Mouse (Mus musculus): Measurements from ENCODE around the gene Glis3. TPM values are rescaled to one million over a fixed set of nuclear protein-coding genes. Genes with fewer than 3 reads are reported as not detected.

Gene Glis3
- total and polyA plus RNA-seq, 3 experiments = not detected

GRCm38 (mm10) chr19:28328444-28329110, 351.3 kb downstream of the Glis3 start:
- Histone ChIP-seq H3K27ac (ENCODE audit: control insufficient read depth, low read depth, low read length) (no peak overlapping the region), H3K36me3 (ENCODE audit: control insufficient read depth in 1 of 2, insufficient read depth in 2 of 2, low read length in 2 of 2) (no peaks in the 10 kb centered on the region), H3K27me3 (ENCODE audit: control insufficient read depth in 1 of 2, insufficient read depth in 2 of 2, low read length in 2 of 2) (no peaks in the 10 kb centered on the region), H3K4me3 (ENCODE audit: control insufficient read depth in 1 of 2, insufficient read depth in 1 of 2, low read depth in 2 of 2, low read length in 2 of 2) (no peak overlapping the region), H3K4me1 (ENCODE audit: control insufficient read depth in 1 of 2, insufficient read depth in 2 of 2, low read length in 2 of 2) (no peaks in the 10 kb centered on the region), H3K9ac (ENCODE audit: control insufficient read depth, low read depth, low read length, poor library complexity, severe bottlenecking) (no peak overlapping the region), H3K9me3 (replicated peaks; ENCODE audit: insufficient read depth, low read length) (no peaks in the 10 kb centered on the region), H3K79me2 (ENCODE audit: control insufficient read depth, insufficient read depth, low read length, poor library complexity) (no peaks in the 10 kb centered on the region)
- TF ChIP-seq TCF12 (IDR thresholded peaks at IDR 0.05; ENCODE audit: low read depth, low read length) = no peak
- no peak for DNase-seq (ENCODE audit: low read depth, low spot score)

GRCm38 (mm10) chr19:28327536-28327935, 352.3 kb downstream of the Glis3 start:
- H3K4me3 ChIP-seq (ENCODE audit: control insufficient read depth in 1 of 2, insufficient read depth in 1 of 2, low read depth in 2 of 2, low read length in 2 of 2) = no peak overlapping the region
- TF ChIP-seq ETS1 (IDR thresholded peaks at IDR 0.05; ENCODE audit: low read depth, low read length) (no peak), MYB (IDR thresholded peaks at IDR 0.05; ENCODE audit: low read depth, low read length) (no peak), ZMIZ1 (IDR thresholded peaks at IDR 0.05; ENCODE audit: low read depth, low read length) (no peak), TCF12 (IDR thresholded peaks at IDR 0.05; ENCODE audit: low read depth, low read length) (no peak), NRF1 (IDR thresholded peaks at IDR 0.05; ENCODE audit: insufficient read depth, low read depth, low read length, poor library complexity, severe bottlenecking) (no peak), POLR2A (IDR thresholded peaks at IDR 0.05; ENCODE audit: control insufficient read depth in 1 of 2, insufficient read depth in 1 of 2, low read depth in 1 of 2, low read length in 2 of 2, poor library complexity in 1 of 2) (no peak), ELF1 (IDR thresholded peaks at IDR 0.05; ENCODE audit: low read depth, low read length) (no peak), HCFC1 (IDR thresholded peaks at IDR 0.05; ENCODE audit: low read depth, low read length) (no peak), EP300 (IDR thresholded peaks at IDR 0.05; ENCODE audit: low read depth in 1 of 2, low read length in 2 of 2) (no peak), MAZ (IDR thresholded peaks at IDR 0.05; ENCODE audit: low read depth, low read length) (no peak), CHD1 (IDR thresholded peaks at IDR 0.05; ENCODE audit: low read depth, low read length) (no peak), GATA1 (IDR thresholded peaks at IDR 0.05; ENCODE audit: low read depth, low read length) (no peak), SMC3 (IDR thresholded peaks at IDR 0.05; ENCODE audit: low read depth, low read length) (no peak), RCOR1 (IDR thresholded peaks at IDR 0.05; ENCODE audit: low read depth, low read length) (no peak), MYC (IDR thresholded peaks at IDR 0.05; ENCODE audit: low read depth, low read length) (no peak), NELFE (IDR thresholded peaks at IDR 0.05; ENCODE audit: low read depth, low read length) (no peak)
- no peak overlapping the region for H3K27ac ChIP-seq (ENCODE audit: control insufficient read depth, low read depth, low read length)
- no peaks in the 10 kb centered on the region for H3K9me3 ChIP-seq (replicated peaks; ENCODE audit: insufficient read depth, low read length)
- H3K4me1 ChIP-seq (ENCODE audit: control insufficient read depth in 1 of 2, insufficient read depth in 2 of 2, low read length in 2 of 2) = no peaks in the 10 kb centered on the region
- no peaks in the 10 kb centered on the region for H3K36me3 ChIP-seq (ENCODE audit: control insufficient read depth in 1 of 2, insufficient read depth in 2 of 2, low read length in 2 of 2)
- no peaks in the 10 kb centered on the region for H3K79me2 ChIP-seq (ENCODE audit: control insufficient read depth, insufficient read depth, low read length, poor library complexity)
- H3K27me3 ChIP-seq (ENCODE audit: control insufficient read depth in 1 of 2, insufficient read depth in 2 of 2, low read length in 2 of 2) = no peaks in the 10 kb centered on the region
- no peak for DNase-seq (ENCODE audit: low read depth, low spot score)
- H3K9ac ChIP-seq (ENCODE audit: control insufficient read depth, low read depth, low read length, poor library complexity, severe bottlenecking) = no peak overlapping the region

All from MEL (cell line).